Mouse (Mus musculus) thymus, postnatal 4 days (tissue): ENCODE data around the gene Uchl1.

Experiments used
- DNase-seq: peaks from one replicate; pipeline ENCODE4 v3.0.0; 2021

Gene Uchl1

GRCm38 (mm10) chr5:66675983-66676382 is at the start of gene Uchl1:
Uchl1 (plus strand) TSS chr5:66676091.
- peak; percentile 78 for DNase-seq

- DNase-seq, result no peak
These were observed 48.1 kb upstream of the Uchl1 start for GRCm38 (mm10) chr5:66627805-66628204.

GRCm38 (mm10) chr5:66635459-66636079 is 40.3 kb upstream of the Uchl1 start:
- no peak for DNase-seq

- DNase-seq, result no peak
These were observed 33.7 kb upstream of the Uchl1 start for GRCm38 (mm10) chr5:66642156-66642555.

- DNase-seq, result no peak
These were observed 32.6 kb upstream of the Uchl1 start for GRCm38 (mm10) chr5:66643260-66643659.

- no peak for DNase-seq
These were observed 28.4 kb upstream of the Uchl1 start for GRCm38 (mm10) chr5:66647504-66647903.

- DNase-seq, result no peak
These were observed 21.7 kb upstream of the Uchl1 start for GRCm38 (mm10) chr5:66654220-66654619.

GRCm38 (mm10) chr5:66675189-66675890 is 551 bp upstream of the Uchl1 start:
- no peak for DNase-seq

- DNase-seq, result peak; percentile 27
These were observed 696 bp downstream of the Uchl1 start for GRCm38 (mm10) chr5:66676457-66677117.

- DNase-seq, result no peak
These were observed 1.8 kb downstream of the Uchl1 start for GRCm38 (mm10) chr5:66677411-66678345.

- no peak for DNase-seq
These were observed 3.3 kb downstream of the Uchl1 start for GRCm38 (mm10) chr5:66679222-66679621.

- no peak for DNase-seq
These were observed 10.0 kb downstream of the Uchl1 start for GRCm38 (mm10) chr5:66685930-66686329.

- DNase-seq, result peak; percentile 75
These were observed 11.0 kb downstream of the Uchl1 start for GRCm38 (mm10) chr5:66686863-66687262.

- no peak for DNase-seq
These were observed 11.8 kb downstream of the Uchl1 start for GRCm38 (mm10) chr5:66687737-66688136.

GRCm38 (mm10) chr5:66688286-66688685 is 12.4 kb downstream of the Uchl1 start:
- DNase-seq, result no peak

- DNase-seq, result no peak
These were observed 13.9 kb downstream of the Uchl1 start for GRCm38 (mm10) chr5:66689796-66690195.

- no peak for DNase-seq
These were observed 17.3 kb downstream of the Uchl1 start for GRCm38 (mm10) chr5:66693231-66693630.

GRCm38 (mm10) chr5:66697119-66697518 is 21.2 kb downstream of the Uchl1 start:
- DNase-seq, result peak; percentile 29

- no peak for DNase-seq
These were observed 24.0 kb downstream of the Uchl1 start for GRCm38 (mm10) chr5:66699911-66700310.

GRCm38 (mm10) chr5:66701951-66702350 is 26.1 kb downstream of the Uchl1 start:
- no peak for DNase-seq

GRCm38 (mm10) chr5:66703317-66704004 is 27.6 kb downstream of the Uchl1 start:
- no peak for DNase-seq

GRCm38 (mm10) chr5:66707859-66708258 is 32.0 kb downstream of the Uchl1 start:
- DNase-seq, result no peak
